Mouse (Mus musculus) heart, adult 8-10 months (tissue): ENCODE measurements at regions not wholly inside any gene's neighbourhood (a gene's known extent, or its start where the extent isn't known, plus 50 kb on each side); places are given as distances from the start of the nearest gene placed in this dataset.
"Not testable (repeated sequence)": the region's sequence is repeated elsewhere in the genome, so short reads cannot be mapped to it uniquely, and the experiment has no call there.

Experiments used
- DNase-seq: peaks from one replicate; pipeline ENCODE4 v3.0.0; 2022; ENCODE audit warnings: low spot score

- not testable (repeated sequence) for DNase-seq
These were observed 820.9 kb downstream of the Kcnt2 start for GRCm38 (mm10) chr1:141066830-141067229.

- no peak for DNase-seq
These were observed 851.6 kb downstream of the Kcnt2 start for GRCm38 (mm10) chr1:141097575-141097974.

DNA sequence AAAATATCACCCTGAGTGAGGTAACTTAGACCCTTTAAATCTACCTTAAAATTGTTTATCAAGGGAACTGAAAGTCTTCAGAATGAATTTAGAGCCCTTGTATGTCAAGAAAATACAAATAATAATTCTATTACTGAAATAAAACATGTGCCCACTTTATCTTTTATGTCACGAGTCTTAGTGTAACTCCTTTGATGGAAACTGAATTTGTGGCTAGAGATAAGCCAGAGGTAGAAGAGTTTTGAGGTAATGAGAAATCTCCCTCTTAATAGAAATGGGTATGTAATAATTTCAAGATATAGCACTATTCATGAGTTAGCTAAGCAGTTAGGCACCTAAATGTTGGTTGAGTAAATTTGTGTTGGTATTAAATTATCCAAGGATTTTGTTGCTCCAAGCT, 856.6 kb downstream of the Kcnt2 start:
- no peak for DNase-seq

DNA sequence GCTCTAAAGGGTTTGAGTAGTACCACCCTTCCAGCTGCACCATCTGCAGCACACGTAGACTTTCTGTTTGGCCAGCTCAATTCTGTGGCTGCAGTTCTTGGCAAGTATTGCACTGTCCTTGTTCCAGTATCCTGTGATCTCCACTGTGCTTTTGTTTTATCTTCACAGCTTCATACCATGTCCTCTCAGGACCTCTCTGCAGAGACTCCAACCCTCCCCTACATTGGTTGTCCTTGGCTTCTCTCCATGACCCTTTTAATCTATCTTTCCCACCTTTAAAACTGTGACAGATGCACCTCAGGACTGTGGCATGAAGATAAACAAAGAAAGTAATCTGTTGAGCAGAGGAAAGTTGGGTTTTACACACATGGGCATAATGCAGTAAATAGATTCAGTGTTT, 858.1 kb downstream of the Kcnt2 start:
- DNase-seq = peak; percentile 38

DNA sequence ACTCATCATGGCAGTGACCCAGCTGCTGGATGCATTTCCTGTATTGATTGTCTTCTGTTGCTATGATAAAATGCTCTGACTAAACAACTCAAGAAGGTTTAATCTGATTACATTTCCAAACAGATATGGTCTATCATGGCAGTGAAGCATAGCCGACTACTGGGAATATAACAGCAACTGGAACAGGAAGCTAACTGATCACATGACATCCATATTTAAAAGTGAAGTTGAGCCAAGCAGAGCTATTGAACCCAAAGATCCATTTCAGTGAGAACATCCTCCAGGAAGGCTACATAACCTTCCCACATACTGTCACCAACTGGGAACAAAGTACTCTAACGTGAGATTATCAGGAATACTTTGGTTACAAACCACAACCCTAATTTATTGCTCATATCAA, 858.7 kb downstream of the Kcnt2 start:
- no peak for DNase-seq

DNA sequence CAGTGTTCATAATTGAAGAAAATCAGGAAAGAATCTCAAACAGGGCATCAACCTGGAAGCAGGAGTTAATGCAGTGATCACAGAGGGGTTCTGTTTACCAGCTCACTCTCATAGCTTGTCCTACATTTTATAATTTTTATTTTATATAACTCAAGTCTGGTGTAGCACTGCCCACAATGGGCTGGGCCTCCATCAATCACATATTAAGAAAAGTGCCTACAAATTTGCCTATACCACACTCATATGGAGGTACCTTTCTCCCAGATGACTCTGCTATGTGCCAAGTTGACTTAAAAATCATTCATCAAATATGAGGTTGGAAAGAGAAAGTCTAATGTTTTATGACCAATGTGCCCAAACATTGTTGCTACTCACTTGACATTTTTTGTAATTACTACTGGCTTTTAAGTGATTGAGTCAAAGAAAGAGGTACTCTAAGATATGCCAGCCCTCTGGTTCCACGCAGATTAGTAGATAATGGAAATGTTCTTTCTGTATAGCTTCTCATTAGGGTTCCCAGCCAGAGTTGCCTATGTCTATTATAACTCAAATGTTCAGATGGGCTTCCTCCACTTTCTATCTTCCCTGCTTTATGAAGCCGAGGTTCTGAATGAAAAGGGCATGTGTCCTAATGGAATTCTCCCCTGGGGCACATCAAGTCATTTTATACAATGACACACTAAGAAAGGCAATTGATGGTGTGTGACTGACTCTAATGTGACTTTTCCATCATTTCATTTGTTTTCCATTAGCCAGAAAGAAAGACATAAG, 891.0 kb downstream of the Kcnt2 start:
- no peak for DNase-seq

DNA sequence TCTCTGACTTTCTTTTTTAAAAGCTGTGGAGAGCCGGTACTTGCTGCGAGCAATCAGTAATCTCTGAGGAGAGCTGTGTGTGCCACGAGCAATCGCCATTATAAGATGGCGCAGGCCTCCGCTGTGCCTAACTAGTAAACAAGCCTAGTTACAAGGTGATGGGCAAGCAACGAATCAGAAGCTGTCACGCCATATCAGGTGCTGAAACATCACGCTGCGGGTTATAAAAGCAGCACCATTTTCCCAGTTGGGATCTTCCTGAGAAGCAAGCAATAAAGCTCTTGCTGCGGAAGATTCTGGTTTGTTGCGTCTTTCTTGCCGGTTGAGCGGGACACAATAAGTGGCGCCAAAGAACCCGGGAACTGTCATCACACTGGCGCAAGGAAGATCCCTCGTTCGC, 894.2 kb downstream of the Kcnt2 start:
- DNase-seq = not testable (repeated sequence)

- DNase-seq = no peak
These were observed 899.8 kb downstream of the Kcnt2 start for GRCm38 (mm10) chr1:141145759-141146158.

GRCm38 (mm10) chr1:141149899-141150298, 903.9 kb downstream of the Kcnt2 start:
- DNase-seq = no peak

- DNase-seq = no peak
These were observed 908.6 kb downstream of the Kcnt2 start for GRCm38 (mm10) chr1:141154572-141154971.

- DNase-seq = no peak
These were observed 915.8 kb downstream of the Kcnt2 start for GRCm38 (mm10) chr1:141161772-141162171.
